Mouse (Mus musculus) layer of hippocampus, postnatal 25 days (tissue): ENCODE measurements around the gene Prkcd. TPM values are rescaled to one million over a fixed set of nuclear protein-coding genes. Genes with fewer than 3 reads are reported as not detected.

Experiments used
- DNase-seq, 2 experiments: peaks; one replicate each; pipeline ENCODE4 v3.0.0; 2022; ENCODE audit warnings: mixed read lengths in 2 of 2, low spot score in 1 of 2; ENCODE audit errors: extremely low spot score in 1 of 2
- microRNA-seq, 2 experiments: library from miRNA; unstranded; fragments of <30 nt; microRNA quantifications; one replicate each; pipeline ENCODE4 v1.2.0; 2021
- total RNA-seq, 2 experiments: library from RNA; stranded (reverse); gene quantifications; 2 replicates each; pipeline ENCODE4 v1.2.3; 2021

Gene Prkcd
- total RNA-seq, 2 experiments from 2014 or later: 27.3 to 30.6 TPM

GRCm38 (mm10) chr14:30549777-30550149 lies 76.2 kb downstream of the Prkcd start:
- peak in 1 of 2 experiments; percentile 23 for DNase-seq

GRCm38 (mm10) chr14:30548965-30549776 lies 76.8 kb downstream of the Prkcd start:
- DNase-seq: peak; percentile 84 to 86

- DNase-seq: peak; percentile 46 to 67
Observed at GRCm38 (mm10) chr14:30548131-30548720, 77.8 kb downstream of the Prkcd start, which contains the start of gene Tkt. TSS of gene Tkt (plus strand) at chr14:30548359.

Small RNAs within 50 kb of the gene (microRNA-seq; reads per million reads assigned to microRNA genes)
- 8.6 to 8.8 reads per million in 2 experiments for gene Mir3076

Other genes starting within 250 kb of the Prkcd start
- 10 to 100 TPM; 19.4 to 20.2 TPM for gene Dcp1a, start 146.7 kb downstream of the Prkcd start, total RNA-seq
- 10 to 100 TPM; 35.9 to 53.8 TPM for gene Cacna1d, start 134.8 kb downstream of the Prkcd start, total RNA-seq
- 100 to 1,000 TPM; 159 to 182 TPM for gene Tkt, start 77.9 kb downstream of the Prkcd start, total RNA-seq
- gene Rft1, start 28.1 kb upstream of the Prkcd start, total RNA-seq: 10 to 100 TPM; 10.1 to 11.3 TPM
- 10 to 100 TPM; 28.9 to 30.1 TPM for gene Sfmbt1, start 88.6 kb upstream of the Prkcd start, total RNA-seq
- 10 to 100 TPM; 19.2 to 24.6 TPM for gene Tmem110, start 199.4 kb upstream of the Prkcd start, total RNA-seq